Mouse (Mus musculus): ENCODE measurements at regions not wholly inside any gene's neighbourhood (a gene's known extent, or its start where the extent isn't known, plus 50 kb on each side); places are given as distances from the start of the nearest gene placed in this dataset.

- Histone ChIP-seq H3K9ac (no peak overlapping the region), H3K9me3 (replicated peaks) (no peaks in the 10 kb centered on the region), H3K4me3 (replicated peaks) (no peak overlapping the region), H3K4me1 (replicated peaks) (no peaks in the 10 kb centered on the region), H3K4me2 (no peak overlapping the region), H3K36me3 (no peaks in the 10 kb centered on the region), H3K27ac (no peak overlapping the region), H3K27me3 (peaks cover 5% of the 10 kb centered on the region; the same call in 1 of the 2 replicates)
- 58% methylated on average over 17 of the region's 17 CpGs for WGBS (ENCODE audit: insufficient replicate concordance)
- ATAC-seq (ENCODE audit: low read depth) (no peak), DNase-seq (no peak)
Observed at GRCm38 (mm10) chr1:119183558-119184270, 130.3 kb upstream of the Gli2 start.

- no peaks in the 10 kb centered on the region for H3K9me3 ChIP-seq (replicated peaks)
- 0 out of 2 replicates have a peak, but pooled peaks cover 5% of the 10 kb centered on the region for H3K4me1 ChIP-seq (replicated peaks)
- ATAC-seq (ENCODE audit: low read depth) (peak; percentile 76), DNase-seq (no peak)
- H3K36me3 ChIP-seq: no peaks in the 10 kb centered on the region
- no peak overlapping the region for H3K4me3 ChIP-seq (replicated peaks)
- H3K27ac ChIP-seq: peak overlapping the region; percentile 61
- H3K27me3 ChIP-seq: no peaks in the 10 kb centered on the region
- H3K4me2 ChIP-seq: no peak overlapping the region
- WGBS (ENCODE audit: insufficient replicate concordance): 64% methylated on average over 5 of the region's 5 CpGs
- H3K9ac ChIP-seq: no peak overlapping the region
Observed at GRCm38 (mm10) chr1:119173030-119173756, 119.8 kb upstream of the Gli2 start.

- no peak for DNase-seq
- Histone ChIP-seq H3K36me3 (no peaks in the 10 kb centered on the region), H3K27ac (no peak overlapping the region), H3K9ac (no peak overlapping the region), H3K27me3 (no peaks in the 10 kb centered on the region), H3K9me3 (replicated peaks) (no peaks in the 10 kb centered on the region), H3K4me3 (replicated peaks) (no peak overlapping the region), H3K4me2 (no peak overlapping the region), H3K4me1 (replicated peaks) (no peaks in the 10 kb centered on the region)
- 64% methylated on average over 5 of the region's 5 CpGs for WGBS (ENCODE audit: insufficient replicate concordance)
- no peak for ATAC-seq (ENCODE audit: low read depth)
Observed at GRCm38 (mm10) chr1:119167443-119167842, 114.0 kb upstream of the Gli2 start.

GRCm38 (mm10) chr1:119166286-119166685 lies 112.9 kb upstream of the Gli2 start:
- Histone ChIP-seq H3K27ac (no peak overlapping the region), H3K4me2 (no peak overlapping the region), H3K9ac (no peak overlapping the region), H3K4me1 (replicated peaks) (no peaks in the 10 kb centered on the region), H3K27me3 (no peaks in the 10 kb centered on the region), H3K36me3 (no peaks in the 10 kb centered on the region), H3K9me3 (replicated peaks) (no peaks in the 10 kb centered on the region), H3K4me3 (replicated peaks) (no peak overlapping the region)
- ATAC-seq (ENCODE audit: low read depth): no peak
- no peak for DNase-seq
- 71% methylated on average over 7 of the region's 7 CpGs for WGBS (ENCODE audit: insufficient replicate concordance)

GRCm38 (mm10) chr1:119164811-119165210 lies 111.4 kb upstream of the Gli2 start:
- WGBS (ENCODE audit: insufficient replicate concordance): 63% methylated on average over 5 of the region's 5 CpGs

GRCm38 (mm10) chr1:119163846-119164245 lies 110.4 kb upstream of the Gli2 start:
- no peaks in the 10 kb centered on the region for H3K4me1 ChIP-seq (replicated peaks)
- H3K4me2 ChIP-seq: no peak overlapping the region
- no peak for DNase-seq
- no peaks in the 10 kb centered on the region for H3K36me3 ChIP-seq
- H3K9ac ChIP-seq: no peak overlapping the region
- no peaks in the 10 kb centered on the region for H3K9me3 ChIP-seq (replicated peaks)
- no peaks in the 10 kb centered on the region for H3K27me3 ChIP-seq
- no peak for ATAC-seq (ENCODE audit: low read depth)
- no peak overlapping the region for H3K4me3 ChIP-seq (replicated peaks)
- H3K27ac ChIP-seq: no peak overlapping the region

More at GRCm38 (mm10) chr1:119164811-119165210, 111.4 kb upstream of the Gli2 start:
- no peak overlapping the region for H3K4me3 ChIP-seq (replicated peaks)
- H3K36me3 ChIP-seq: no peaks in the 10 kb centered on the region
- H3K9me3 ChIP-seq (replicated peaks): no peaks in the 10 kb centered on the region
- H3K27me3 ChIP-seq: no peaks in the 10 kb centered on the region
- no peak overlapping the region for H3K4me2 ChIP-seq
- no peak overlapping the region for H3K9ac ChIP-seq
- no peaks in the 10 kb centered on the region for H3K4me1 ChIP-seq (replicated peaks)
- no peak overlapping the region for H3K27ac ChIP-seq
- DNase-seq (no peak), ATAC-seq (ENCODE audit: low read depth) (no peak)

- DNase-seq: no peak
- no peak overlapping the region for H3K4me2 ChIP-seq
- no peaks in the 10 kb centered on the region for H3K9me3 ChIP-seq (replicated peaks)
- no peaks in the 10 kb centered on the region for H3K36me3 ChIP-seq
- no peaks in the 10 kb centered on the region for H3K4me1 ChIP-seq (replicated peaks)
- no peaks in the 10 kb centered on the region for H3K27me3 ChIP-seq
- 71% methylated on average over 7 of the region's 7 CpGs for WGBS (ENCODE audit: insufficient replicate concordance)
- no peak overlapping the region for H3K27ac ChIP-seq
- no peak overlapping the region for H3K9ac ChIP-seq
- no peak overlapping the region for H3K4me3 ChIP-seq (replicated peaks)
- no peak for ATAC-seq (ENCODE audit: low read depth)
Observed at GRCm38 (mm10) chr1:119163114-119163740, 109.8 kb upstream of the Gli2 start.

- H3K36me3 ChIP-seq: no peaks in the 10 kb centered on the region
- H3K27me3 ChIP-seq: no peaks in the 10 kb centered on the region
- no peak for ATAC-seq (ENCODE audit: low read depth)
- no peak overlapping the region for H3K27ac ChIP-seq
- WGBS (ENCODE audit: insufficient replicate concordance): 47% methylated on average over 3 of the region's 3 CpGs
- no peak for DNase-seq
- no peaks in the 10 kb centered on the region for H3K4me1 ChIP-seq (replicated peaks)
- H3K4me2 ChIP-seq: no peak overlapping the region
- no peak overlapping the region for H3K9ac ChIP-seq
- H3K4me3 ChIP-seq (replicated peaks): no peak overlapping the region
- no peaks in the 10 kb centered on the region for H3K9me3 ChIP-seq (replicated peaks)
Observed at GRCm38 (mm10) chr1:119161751-119162150, 108.3 kb upstream of the Gli2 start.

- H3K9me3 ChIP-seq (replicated peaks): no peaks in the 10 kb centered on the region
- H3K4me1 ChIP-seq (replicated peaks): no peaks in the 10 kb centered on the region
- no peak overlapping the region for H3K27ac ChIP-seq
- no peak overlapping the region for H3K4me3 ChIP-seq (replicated peaks)
- no peaks in the 10 kb centered on the region for H3K27me3 ChIP-seq
- DNase-seq (no peak), ATAC-seq (ENCODE audit: low read depth) (no peak)
- WGBS (ENCODE audit: insufficient replicate concordance): 50% methylated on average over 1 of the region's 1 CpGs
- no peak overlapping the region for H3K4me2 ChIP-seq
- H3K9ac ChIP-seq: no peak overlapping the region
- H3K36me3 ChIP-seq: no peaks in the 10 kb centered on the region
Observed at GRCm38 (mm10) chr1:119160354-119160753, 106.9 kb upstream of the Gli2 start.

GRCm38 (mm10) chr1:119157171-119157700 lies 103.8 kb upstream of the Gli2 start:
- ATAC-seq (ENCODE audit: low read depth): no peak
- Histone ChIP-seq H3K27me3 (no peaks in the 10 kb centered on the region), H3K27ac (no peak overlapping the region), H3K4me1 (replicated peaks) (no peaks in the 10 kb centered on the region), H3K4me2 (no peak overlapping the region), H3K36me3 (no peaks in the 10 kb centered on the region), H3K9ac (no peak overlapping the region), H3K9me3 (replicated peaks) (0 out of 2 replicates have a peak, but pooled peaks cover 2% of the 10 kb centered on the region), H3K4me3 (replicated peaks) (no peak overlapping the region)
- no peak for DNase-seq
- WGBS (ENCODE audit: insufficient replicate concordance): 69% methylated on average over 4 of the region's 4 CpGs

GRCm38 (mm10) chr1:119153619-119154018 lies 100.2 kb upstream of the Gli2 start:
- Histone ChIP-seq H3K36me3 (no peaks in the 10 kb centered on the region), H3K4me2 (no peak overlapping the region), H3K27me3 (no peaks in the 10 kb centered on the region), H3K27ac (no peak overlapping the region), H3K4me3 (replicated peaks) (no peak overlapping the region), H3K4me1 (replicated peaks) (no peaks in the 10 kb centered on the region), H3K9ac (no peak overlapping the region), H3K9me3 (replicated peaks) (0 out of 2 replicates have a peak, but pooled peaks cover 2% of the 10 kb centered on the region)
- WGBS (ENCODE audit: insufficient replicate concordance): 75% methylated on average over 4 of the region's 4 CpGs
- ATAC-seq (ENCODE audit: low read depth) (no peak), DNase-seq (no peak)

All from liver, embryonic 13.5 days (tissue).